Mouse (Mus musculus): ENCODE measurements around the gene Phc2. TPM values are rescaled to one million over a fixed set of nuclear protein-coding genes. Genes with fewer than 3 reads are reported as not detected.

The Phc2 gene
- polyA plus RNA-seq (2015; fragmentation: Nextera tagmentation; extraction: Ambion mirVana): 49.6 and 50.2 TPM in 2 replicates

GRCm38 (mm10) chr4:128654505-128655381 is at the start of gene Phc2:
Phc2 (plus strand) TSS chr4:128654702.

GRCm38 (mm10) chr4:128609925-128610402 is 44.5 kb upstream of the Phc2 start, which contains the start of gene Zscan20:
Zscan20 (minus strand) TSS chr4:128610098.

DNA sequence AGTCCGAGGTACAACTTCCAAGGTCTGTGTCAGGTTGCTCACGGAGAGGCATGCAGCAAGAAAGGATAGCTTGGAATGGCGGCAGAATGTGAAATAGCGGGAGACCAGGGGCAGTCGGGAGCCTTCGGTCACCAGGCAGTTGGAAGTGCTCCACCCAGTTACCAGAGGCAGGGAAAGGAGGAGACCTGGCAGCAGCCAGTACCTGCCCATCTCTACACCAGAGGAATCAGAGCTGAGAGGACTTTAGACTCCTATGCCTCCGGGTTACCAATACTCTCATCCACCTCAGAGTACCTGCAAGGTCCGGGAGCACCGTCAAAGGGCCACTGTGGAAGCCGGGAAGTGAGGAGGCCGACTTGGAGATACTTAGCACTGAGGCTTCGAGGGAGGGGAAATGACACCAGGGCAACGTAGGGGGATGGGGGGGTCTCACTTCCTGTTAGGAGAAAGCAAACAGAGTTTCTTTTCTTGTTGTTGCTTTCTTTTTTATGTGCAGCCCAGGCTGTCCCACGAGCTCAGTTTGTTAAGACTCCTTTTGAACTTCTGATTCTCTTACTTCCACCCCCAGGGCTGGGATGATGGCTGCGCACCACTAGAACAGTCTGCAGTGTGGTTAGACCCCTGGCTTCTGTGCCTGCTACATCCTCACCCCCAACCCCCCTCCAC is 36.1 kb upstream of the Phc2 start, which contains the start of gene Tlr12:
TSS of gene Tlr12 (minus strand) at position 374 of the 666 bp plus-strand sequence.

DNA sequence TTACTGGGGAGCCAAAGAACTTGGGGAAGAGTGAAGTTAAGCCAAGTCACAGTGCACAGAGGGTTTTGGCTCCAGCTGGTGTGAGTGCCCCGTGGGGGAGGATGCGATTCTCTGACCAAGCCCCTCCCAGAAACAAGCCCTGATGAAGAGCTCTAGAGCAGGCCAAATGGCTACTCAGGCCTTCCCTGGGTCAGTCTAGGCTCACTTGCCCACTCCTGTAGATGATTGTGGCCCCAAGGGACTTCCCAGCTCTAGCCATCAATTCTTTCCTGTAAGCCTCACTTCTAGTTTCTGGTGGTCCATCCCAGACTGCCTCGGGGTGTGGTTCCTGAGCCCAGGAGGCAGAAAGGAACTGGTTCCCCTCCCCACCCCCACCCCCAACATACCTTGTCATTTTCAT is 100.6 kb downstream of the Phc2 start, which contains the start of gene A3galt2:
TSS of gene A3galt2 (plus strand) at position 301 of the 400 bp plus-strand sequence.

Other genes with a start within 250 kb of the Phc2 start
- 0.93 and 2.1 TPM in 2 replicates for gene Zscan20, start 44.6 kb upstream of the Phc2 start, polyA plus RNA-seq (2015; fragmentation: Nextera tagmentation; extraction: Ambion mirVana)
- 0.39 and 0.90 TPM in 2 replicates for gene Tlr12, start 36.1 kb upstream of the Phc2 start, polyA plus RNA-seq (2015; fragmentation: Nextera tagmentation; extraction: Ambion mirVana)
- gene A3galt2, start 100.7 kb downstream of the Phc2 start, polyA plus RNA-seq (2015; fragmentation: Nextera tagmentation; extraction: Ambion mirVana): 0.03 TPM in 1 of 2 replicates, not detected in the other
- gene Zfp362, start 151.3 kb downstream of the Phc2 start, polyA plus RNA-seq (2015; fragmentation: Nextera tagmentation; extraction: Ambion mirVana): 27.0 and 30.2 TPM in 2 replicates
- gene Trim62, start 228.9 kb downstream of the Phc2 start, polyA plus RNA-seq (2015; fragmentation: Nextera tagmentation; extraction: Ambion mirVana): 6.5 and 11.3 TPM in 2 replicates